Mouse (Mus musculus) kidney, postnatal 0 days (tissue): Measurements from ENCODE around the gene Syne1. TPM values are rescaled to one million over a fixed set of nuclear protein-coding genes. Genes with fewer than 3 reads are reported as not detected.

Source experiments
- ATAC-seq: fragments of 200-750 bp; cut with Nextera tagmentation; replicated peaks from 2 replicates; pipeline ENCODE4 v1.8.0; 2017; ENCODE audit warnings: low read depth, moderate number of reproducible peaks, moderate TSS enrichment, moderate library complexity; ENCODE audit not compliant: low FRiP score
- DNase-seq: peaks from one replicate; pipeline ENCODE4 v3.0.0-alpha.2; 2016; ENCODE audit warnings: low spot score
- H3K27ac ChIP-seq: fragments of 300-500 bp; sonication (generic); 2 replicates; pipeline ENCODE4 v1.5.1; 2014; ENCODE audit warnings: mild to moderate bottlenecking
- H3K27me3 ChIP-seq: fragments of 300-500 bp; sonication (generic); 2 replicates; pipeline ENCODE4 v1.6.1; 2014; ENCODE audit warnings: low read length, mixed read lengths; ENCODE audit not compliant: insufficient read depth
- H3K36me3 ChIP-seq: fragments of 300-500 bp; sonication (generic); 2 replicates; pipeline ENCODE4 v1.6.1; 2014; ENCODE audit warnings: low read length, mixed read lengths; ENCODE audit not compliant: insufficient read depth
- H3K4me1 ChIP-seq: fragments of 300-500 bp; sonication (generic); replicated peaks from 2 replicates; pipeline ENCODE4 v1.6.1; 2014; ENCODE audit warnings: antibody characterized with exemption, low read length, mixed read lengths; ENCODE audit not compliant: insufficient read depth
- H3K4me2 ChIP-seq: fragments of 300-500 bp; sonication (generic); 2 replicates; pipeline ENCODE4 v1.6.1; 2014; ENCODE audit warnings: mild to moderate bottlenecking, low read length, moderate library complexity, mixed read lengths
- H3K4me3 ChIP-seq: fragments of 300-500 bp; sonication (generic); replicated peaks from 2 replicates; pipeline ENCODE4 v1.5.1; 2014; ENCODE audit warnings: low read depth, low read length
- H3K9ac ChIP-seq: fragments of 300-500 bp; sonication (generic); 2 replicates; pipeline ENCODE4 v1.6.1; 2014; ENCODE audit warnings: low read depth, low read length
- H3K9me3 ChIP-seq: fragments of 300-500 bp; sonication (generic); replicated peaks from 2 replicates; pipeline ENCODE4 v1.6.1; 2016; ENCODE audit warnings: low read length, inconsistent platforms, mixed read lengths
- CTCF ChIP-seq: IDR thresholded peaks from 2 replicates; pipeline ENCODE4 v1.5.1; 2016; ENCODE audit warnings: antibody characterized with exemption, low read depth, mild to moderate bottlenecking, moderate library complexity
- WGBS: fragments of 180-500 bp; shearing (Covaris S2); extraction: QIAGEN DNeasy Blood & Tissue Kit; methylation state at CpG from one replicate; pipeline ENCODE4 v1.1.7; 2014; 5-methylcytosine and 5-hydroxymethylcytosine counted together
- polyA plus RNA-seq: library from polyadenylated mRNA; unstranded; fragments of >200 nt; fragmentation: Nextera tagmentation; extraction: Ambion mirVana; gene quantifications from 2 replicates; pipeline ENCODE4 v1.2.1, GENCODE M21; 2015

Syne1 gene
- polyA plus RNA-seq, 1 experiment from 2014 or later: 5.2 TPM

- no peak overlapping the region for H3K9ac ChIP-seq
- no peak overlapping the region for H3K4me2 ChIP-seq
- H3K4me1 ChIP-seq: no peaks in the 10 kb centered on the region
- 50% methylated on average over 2 of the region's 2 CpGs for WGBS
- H3K27ac ChIP-seq: no peak overlapping the region
- H3K36me3 ChIP-seq: no peaks in the 10 kb centered on the region
- no peaks in the 10 kb centered on the region for H3K9me3 ChIP-seq
- no peak overlapping the region for H3K4me3 ChIP-seq
- no peak for ATAC-seq
- TF ChIP-seq CTCF: no peak
- no peak for DNase-seq
- H3K27me3 ChIP-seq: no peaks in the 10 kb centered on the region
These were observed 111.4 kb downstream of the Syne1 start for GRCm38 (mm10) chr10:5439802-5440350.

- H3K27me3 ChIP-seq: no peaks in the 10 kb centered on the region
- no peak for ATAC-seq
- H3K9ac ChIP-seq: no peak overlapping the region
- no peak for TF ChIP-seq CTCF
- H3K4me2 ChIP-seq: no peak overlapping the region
- WGBS: 77% methylated on average over 2 of the region's 2 CpGs
- H3K9me3 ChIP-seq: no peaks in the 10 kb centered on the region
- no peak overlapping the region for H3K4me3 ChIP-seq
- H3K36me3 ChIP-seq: no peaks in the 10 kb centered on the region
- DNase-seq: no peak
- H3K27ac ChIP-seq: no peak overlapping the region
- H3K4me1 ChIP-seq: no peaks in the 10 kb centered on the region
These were observed 113.5 kb downstream of the Syne1 start for GRCm38 (mm10) chr10:5437766-5438165.

- ATAC-seq: no peak
- DNase-seq: no peak
- Histone ChIP-seq H3K9me3 (no peaks in the 10 kb centered on the region), H3K9ac (no peak overlapping the region), H3K36me3 (no peaks in the 10 kb centered on the region), H3K4me1 (no peaks in the 10 kb centered on the region), H3K27ac (no peak overlapping the region), H3K27me3 (no peaks in the 10 kb centered on the region), H3K4me3 (no peak overlapping the region), H3K4me2 (no peak overlapping the region)
- TF ChIP-seq CTCF: no peak
- WGBS: 80% methylated on average over 4 of the region's 4 CpGs
These were observed 127.3 kb downstream of the Syne1 start for GRCm38 (mm10) chr10:5423984-5424383.

GRCm38 (mm10) chr10:5415730-5416129, 135.6 kb downstream of the Syne1 start:
- no peak overlapping the region for H3K27ac ChIP-seq
- no peak overlapping the region for H3K4me2 ChIP-seq
- no peaks in the 10 kb centered on the region for H3K9me3 ChIP-seq
- 91% methylated on average over 3 of the region's 3 CpGs for WGBS
- H3K36me3 ChIP-seq: no peaks in the 10 kb centered on the region
- H3K4me1 ChIP-seq: no peaks in the 10 kb centered on the region
- no peaks in the 10 kb centered on the region for H3K27me3 ChIP-seq
- H3K9ac ChIP-seq: no peak overlapping the region
- no peak for TF ChIP-seq CTCF
- DNase-seq: no peak
- H3K4me3 ChIP-seq: no peak overlapping the region
- ATAC-seq: no peak

- H3K4me2 ChIP-seq: no peak overlapping the region
- no peak for DNase-seq
- no peaks in the 10 kb centered on the region for H3K4me1 ChIP-seq
- no peak overlapping the region for H3K9ac ChIP-seq
- no peak overlapping the region for H3K27ac ChIP-seq
- H3K4me3 ChIP-seq: no peak overlapping the region
- TF ChIP-seq CTCF: no peak
- ATAC-seq: peak; percentile 57; the same call in 1 of the 2 replicates
- no peaks in the 10 kb centered on the region for H3K27me3 ChIP-seq
- H3K36me3 ChIP-seq: no peaks in the 10 kb centered on the region
- no peaks in the 10 kb centered on the region for H3K9me3 ChIP-seq
- WGBS: 60% methylated on average over 6 of the region's 6 CpGs
These were observed 167.0 kb downstream of the Syne1 start for GRCm38 (mm10) chr10:5384131-5384776.

GRCm38 (mm10) chr10:5381536-5381935, 169.7 kb downstream of the Syne1 start:
- H3K27me3 ChIP-seq: no peaks in the 10 kb centered on the region
- no peak overlapping the region for H3K4me2 ChIP-seq
- WGBS: 85% methylated on average over 4 of the region's 4 CpGs
- no peak overlapping the region for H3K27ac ChIP-seq
- TF ChIP-seq CTCF: no peak
- ATAC-seq: no peak
- no peak for DNase-seq
- no peak overlapping the region for H3K9ac ChIP-seq
- no peaks in the 10 kb centered on the region for H3K4me1 ChIP-seq
- H3K4me3 ChIP-seq: no peak overlapping the region
- no peaks in the 10 kb centered on the region for H3K9me3 ChIP-seq
- H3K36me3 ChIP-seq: no peaks in the 10 kb centered on the region
